Mouse (Mus musculus) adrenal gland, postnatal 36 days (tissue): ENCODE results near the gene Sphk1. TPM values are rescaled to one million over a fixed set of nuclear protein-coding genes. Genes with fewer than 3 reads are reported as not detected.

Experiments
- DNase-seq, 2 experiments: peaks; one replicate each; pipeline ENCODE4 v3.0.0; 2021; ENCODE audit warnings: mixed read lengths in 1 of 2
- total RNA-seq, 2 experiments: library from RNA; stranded (reverse); gene quantifications; 2 replicates each; pipeline ENCODE4 v1.2.3; 2021

Gene Sphk1
- total RNA-seq, 2 experiments from 2014 or later = 1.7 to 3.4 TPM

GRCm38 (mm10) chr11:116575396-116575795 lies 44.7 kb downstream of the Sphk1 start:
- DNase-seq = peak; percentile 65 to 69

DNA sequence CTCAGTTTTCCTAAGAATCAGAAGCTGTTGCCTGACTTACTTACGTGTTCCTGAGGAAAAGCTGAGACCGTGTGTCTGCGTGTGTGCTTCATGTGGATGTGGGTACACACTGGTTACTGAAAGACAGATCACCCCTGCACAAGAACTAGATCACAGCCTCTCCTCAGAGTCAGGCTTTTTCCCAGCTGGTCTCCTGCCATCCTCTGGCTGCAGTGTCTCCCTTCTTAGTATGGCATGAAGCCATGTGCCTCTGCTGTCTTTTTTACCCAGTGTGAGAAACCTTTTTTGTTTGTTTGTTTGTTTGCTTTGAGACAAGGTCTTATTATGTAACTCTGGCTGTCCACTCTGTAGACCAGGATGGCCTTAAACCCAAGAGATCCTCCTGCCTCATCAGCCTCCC lies 48.6 kb downstream of the Sphk1 start:
- no peak for DNase-seq

GRCm38 (mm10) chr11:116580031-116580652 lies 49.4 kb downstream of the Sphk1 start:
- no peak for DNase-seq

- peak; percentile 69 to 76 for DNase-seq
Measured at GRCm38 (mm10) chr11:116580711-116581375, 50.1 kb downstream of the Sphk1 start.

DNA sequence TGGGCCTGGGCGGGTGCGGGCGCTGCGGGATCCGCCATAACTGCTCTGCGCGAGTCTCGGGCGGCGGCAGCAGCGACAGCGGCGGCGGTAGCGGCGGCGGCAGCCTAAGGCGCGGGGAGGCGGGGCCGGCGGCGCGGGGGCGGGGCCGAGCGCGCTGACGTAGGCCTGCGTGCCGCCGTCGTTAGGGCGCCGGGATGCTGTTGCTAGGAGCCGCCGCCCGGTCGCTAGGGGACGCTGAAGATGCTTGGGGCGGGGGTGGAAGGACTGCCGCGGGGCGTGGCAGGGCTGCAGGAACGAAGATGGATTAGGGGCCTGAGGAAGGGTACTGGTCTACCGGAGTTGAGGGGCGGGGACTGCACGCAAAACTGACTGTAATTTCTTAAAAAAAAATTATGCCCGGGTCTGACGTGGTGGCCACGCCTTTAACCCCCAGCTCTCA lies 50.7 kb downstream of the Sphk1 start, which contains the start of gene Ube2o:
Gene Ube2o (minus strand): TSS at position 72 of the 439 bp plus-strand sequence.
- DNase-seq = peak; percentile 91 to 93

GRCm38 (mm10) chr11:116585682-116586081 lies 55.0 kb downstream of the Sphk1 start:
- DNase-seq = no peak

Other genes with a start within 250 kb of the Sphk1 start
- not detected for gene Galr2, start 250.0 kb upstream of the Sphk1 start, total RNA-seq
- 10 to 100 TPM; 57.6 to 68.8 TPM for gene Exoc7, start 223.7 kb upstream of the Sphk1 start, total RNA-seq
- gene Foxj1, start 195.5 kb upstream of the Sphk1 start, total RNA-seq = under 1 TPM in 1 of 2 experiments, not detected in 1; 0.10 TPM
- gene Rnf157, start 117.9 kb upstream of the Sphk1 start, total RNA-seq = 1 to 10 TPM; 8.1 TPM
- gene Ubald2, start 96.8 kb upstream of the Sphk1 start, total RNA-seq = 10 to 100 TPM; 30.9 to 42.6 TPM
- not detected for gene Qrich2, start 64.7 kb upstream of the Sphk1 start, total RNA-seq
- 10 to 100 TPM; 84.6 to 87.0 TPM for gene Prpsap1, start 36.7 kb upstream of the Sphk1 start, total RNA-seq
- 10 to 100 TPM; 26.6 to 29.3 TPM for gene Ube2o, start 50.5 kb downstream of the Sphk1 start, total RNA-seq
- not detected for gene Aanat, start 55.5 kb downstream of the Sphk1 start, total RNA-seq
- gene Rhbdf2, start 96.1 kb downstream of the Sphk1 start, total RNA-seq = 10 to 100 TPM; 12.5 to 17.5 TPM
- 10 to 100 TPM in 1 of 2 experiments, 1 to 10 TPM in 1; 9.6 to 14.1 TPM for gene Prcd, start 122.6 kb downstream of the Sphk1 start, total RNA-seq
- 10 to 100 TPM; 25.0 to 36.5 TPM for gene Cygb, start 123.4 kb downstream of the Sphk1 start, total RNA-seq
- gene St6galnac1, start 244.6 kb downstream of the Sphk1 start, total RNA-seq = under 1 TPM in 1 of 2 experiments, not detected in 1; 0.33 TPM